Mouse (Mus musculus) CH12.LX (cell line): ENCODE measurements around the gene Sh2d4b. TPM values are rescaled to one million over a fixed set of nuclear protein-coding genes. Genes with fewer than 3 reads are reported as not detected.

Source experiments
- DNase-seq: peaks from one replicate; pipeline ENCODE4 v3.0.0-alpha.2; 2013; ENCODE audit errors: extremely low read depth
- H3K27ac ChIP-seq: 2 replicates; pipeline ENCODE4 v1.5.1; 2012; ENCODE audit warnings: low read depth, mild to moderate bottlenecking, control low read depth, moderate library complexity; ENCODE audit not compliant: insufficient read depth
- H3K27me3 ChIP-seq: replicated peaks from 2 replicates; pipeline ENCODE3; 2012; ENCODE audit warnings: inconsistent platforms
- H3K36me3 ChIP-seq, 2 experiments: replicated peaks in 1 of 2; 2 replicates each; pipeline versions ENCODE3 to v1.6.1; 2012; ENCODE audit warnings: inconsistent platforms in 1 of 2, low read length in 1 of 2, mild to moderate bottlenecking in 1 of 2, mixed read lengths in 1 of 2, moderate library complexity in 1 of 2; ENCODE audit not compliant: control insufficient read depth in 1 of 2, insufficient read depth in 1 of 2
- H3K4me1 ChIP-seq, 2 experiments: 2 replicates each; pipeline ENCODE4 v1.6.1; 2012; ENCODE audit warnings: inconsistent platforms in 1 of 2, moderate library complexity in 1 of 2; ENCODE audit not compliant: insufficient read depth in 2 of 2, control insufficient read depth in 1 of 2
- H3K4me2 ChIP-seq: 2 replicates; pipeline ENCODE4 v1.6.1; 2012; ENCODE audit warnings: low read depth, mild to moderate bottlenecking, control low read depth; ENCODE audit not compliant: poor library complexity, insufficient read depth, severe bottlenecking
- H3K4me3 ChIP-seq, 3 experiments: fragments of 150-350 bp in 1 of 3; sonication (generic) in 1 of 3; replicated peaks in 1 of 3; 2 replicates each; pipeline versions ENCODE3 to v1.5.1; 2011 to 2012; ENCODE audit warnings: low read depth in 2 of 3, low read length in 2 of 3, mild to moderate bottlenecking in 2 of 3, moderate library complexity in 2 of 3, control low read depth in 1 of 3, improper control_type of control experiment in 1 of 3, inconsistent platforms in 1 of 3, mixed read lengths in 1 of 3; ENCODE audit not compliant: poor library complexity in 1 of 3
- H3K79me2 ChIP-seq: replicated peaks from 2 replicates; pipeline ENCODE4 v1.6.1; 2012; ENCODE audit warnings: mild to moderate bottlenecking, moderate library complexity; ENCODE audit not compliant: control insufficient read depth, poor library complexity, insufficient read depth, severe bottlenecking; ENCODE audit errors: extremely low read depth
- H3K9ac ChIP-seq: 2 replicates; pipeline ENCODE4 v1.6.1; 2012; ENCODE audit warnings: low read depth, mild to moderate bottlenecking, control low read depth, moderate library complexity; ENCODE audit not compliant: insufficient read depth
- H3K9me3 ChIP-seq: replicated peaks from 2 replicates; pipeline ENCODE3; 2012; ENCODE audit warnings: low read length, inconsistent platforms, mixed read lengths
- CHD1 ChIP-seq: IDR thresholded peaks from 2 replicates; pipeline ENCODE4 v1.6.1; 2012; ENCODE audit warnings: low read depth, low read length, improper control_type of control experiment, inconsistent platforms
- CTCF ChIP-seq, 2 experiments: IDR thresholded peaks in 1 of 2; conservative IDR thresholded peaks in 1 of 2; 2 replicates each; pipeline ENCODE4 v1.5.1; 2011 to 2012; ENCODE audit warnings: low read depth in 2 of 2, low read length in 2 of 2, improper control_type of control experiment in 1 of 2, inconsistent platforms in 1 of 2, mild to moderate bottlenecking in 1 of 2, moderate library complexity in 1 of 2
- ELF1 ChIP-seq: IDR thresholded peaks from 2 replicates; pipeline ENCODE4 v1.6.1; 2014; ENCODE audit warnings: low read depth, mild to moderate bottlenecking, inconsistent platforms, low read length, improper control_type of control experiment
- EP300 ChIP-seq: IDR thresholded peaks from 2 replicates; pipeline ENCODE4 v1.6.1; 2011; ENCODE audit warnings: low read length, improper control_type of control experiment
- GABPA ChIP-seq: IDR thresholded peaks from 2 replicates; pipeline ENCODE4 v1.6.1; 2012; ENCODE audit warnings: low read depth, low read length, improper control_type of control experiment, inconsistent platforms; ENCODE audit not compliant: insufficient replicate concordance
- JUN ChIP-seq: IDR thresholded peaks from 2 replicates; pipeline ENCODE4 v1.6.1; 2011; ENCODE audit warnings: low read depth, mild to moderate bottlenecking, low read length, improper control_type of control experiment, moderate library complexity; ENCODE audit not compliant: insufficient read depth
- JUND ChIP-seq: conservative IDR thresholded peaks from 2 replicates; pipeline ENCODE4 v1.6.1; 2011; ENCODE audit warnings: low read depth, low read length, improper control_type of control experiment
- MAX ChIP-seq: IDR thresholded peaks from 2 replicates; pipeline ENCODE4 v1.6.1; 2011; ENCODE audit warnings: low read length, improper control_type of control experiment
- NELFE ChIP-seq: IDR thresholded peaks from 2 replicates; pipeline ENCODE4 v1.6.1; 2011; ENCODE audit warnings: low read depth, low read length, improper control_type of control experiment
- NRF1 ChIP-seq: IDR thresholded peaks from 2 replicates; pipeline ENCODE4 v1.6.1; 2014; ENCODE audit warnings: low read depth, mild to moderate bottlenecking, inconsistent platforms, low read length, improper control_type of control experiment, moderate library complexity
- PAX5 ChIP-seq: IDR thresholded peaks from 2 replicates; pipeline ENCODE4 v1.6.1; 2012; ENCODE audit warnings: low read length, inconsistent platforms, mixed read lengths
- POLR2AphosphoS2 ChIP-seq: IDR thresholded peaks from 2 replicates; pipeline ENCODE4 v1.6.1; 2011; ENCODE audit warnings: low read depth, low read length, improper control_type of control experiment
- RAD21 ChIP-seq: IDR thresholded peaks from 2 replicates; pipeline ENCODE4 v1.6.1; 2011; ENCODE audit warnings: low read depth, mild to moderate bottlenecking, low read length, improper control_type of control experiment, moderate library complexity
- RCOR1 ChIP-seq: conservative IDR thresholded peaks from 2 replicates; pipeline ENCODE4 v1.6.1; 2012; ENCODE audit warnings: low read depth, mild to moderate bottlenecking, inconsistent platforms, low read length, improper control_type of control experiment
- SMC3 ChIP-seq: IDR thresholded peaks from 2 replicates; pipeline ENCODE4 v1.6.1; 2011; ENCODE audit warnings: low read depth, low read length, improper control_type of control experiment
- TCF12 ChIP-seq: IDR thresholded peaks from 2 replicates; pipeline ENCODE4 v1.6.1; 2014; ENCODE audit warnings: low read depth, mild to moderate bottlenecking, inconsistent platforms, low read length, improper control_type of control experiment
- USF1 ChIP-seq: IDR thresholded peaks from 2 replicates; pipeline ENCODE4 v1.6.1; 2014; ENCODE audit warnings: low read depth, mild to moderate bottlenecking, inconsistent platforms, low read length, improper control_type of control experiment
- ZC3H11A ChIP-seq: IDR thresholded peaks from 2 replicates; pipeline ENCODE4 v1.6.1; 2012; ENCODE audit warnings: low read depth, mild to moderate bottlenecking, inconsistent platforms, low read length, improper control_type of control experiment
- ZNF384 ChIP-seq: IDR thresholded peaks from 2 replicates; pipeline ENCODE4 v1.6.1; 2012; ENCODE audit warnings: low read depth, low read length, improper control_type of control experiment, inconsistent platforms
- dilution Hi-C: fragments of 300-500 bp; cut with MboI; formaldehyde crosslinking; loops from 2 replicates; pipeline ENCODE4 v1.14.3; 2020; ENCODE audit warnings: low sequenced_read_pairs; ENCODE audit not compliant: extremely low pct_unique_long_range_greater_than_20kb, extremely low pct_ligation_motif_present
- in situ Hi-C: fragments of 300-500 bp; cut with MboI; formaldehyde crosslinking; loops from 3 replicates; pipeline ENCODE4 v1.14.3; 2019; ENCODE audit warnings: low sequenced_read_pairs, low pct_ligation_motif_present, low pct_unique_long_range_greater_than_20kb, mixed read lengths
- polyA plus RNA-seq: library from polyadenylated mRNA; unstranded; fragments of >175 nt; gene quantifications from 2 replicates; pipeline ENCODE4 v1.2.1, GENCODE M21; 2012; ENCODE audit warnings: low read depth; ENCODE audit not compliant: insufficient read length
- total RNA-seq, 2 experiments: library from RNA; depleted of rRNA; stranded (reverse); fragments of 300-350 nt in 1 of 2; fragments of >200 nt in 1 of 2; gene quantifications; 2 replicates each; pipeline ENCODE4 v1.2.3; 2012 to 2014

Gene Sh2d4b
- total and polyA plus RNA-seq, 3 experiments: 0.04 to 0.17 TPM; not detected in 1

DNA sequence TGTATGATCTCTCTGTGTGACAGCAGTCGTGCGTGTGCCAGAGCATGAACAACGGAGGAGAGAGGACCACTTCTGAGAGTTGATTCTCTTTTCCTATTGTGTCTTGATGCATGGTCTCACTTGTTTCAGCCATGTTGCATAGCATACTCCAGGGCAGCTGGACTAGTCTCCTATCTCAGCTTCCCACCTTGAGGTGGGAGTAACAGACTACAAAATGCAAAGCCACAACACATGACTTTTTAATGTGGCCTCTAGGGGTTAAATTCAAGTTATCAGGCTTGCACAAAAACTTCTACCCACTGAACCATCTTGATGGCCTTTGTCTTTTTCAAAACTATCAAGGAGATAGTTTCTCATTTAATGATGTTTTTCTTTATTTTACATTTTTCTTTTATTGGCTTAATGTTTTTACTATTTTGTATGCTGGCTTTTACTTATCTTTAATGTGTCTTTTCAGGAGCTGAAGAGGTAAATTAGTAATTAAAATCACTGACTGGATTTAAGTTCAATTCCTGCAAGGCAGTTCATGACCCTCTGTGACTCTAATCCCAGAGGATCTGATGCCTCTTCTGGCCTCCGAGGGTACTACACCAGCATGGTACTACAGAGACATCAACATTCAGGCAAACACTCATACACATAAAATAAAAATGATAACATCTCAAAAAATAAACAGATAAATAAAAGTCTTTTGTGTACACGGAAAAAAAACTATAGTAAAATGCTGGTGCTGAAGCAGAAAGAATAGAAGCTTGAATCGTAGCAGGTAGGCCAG lies 6.5 kb downstream of the Sh2d4b start:
- Histone ChIP-seq H3K36me3 (no peaks in the 10 kb centered on the region), H3K4me1 (no peaks in the 10 kb centered on the region), H3K4me2 (no peak overlapping the region), H3K9ac (no peak overlapping the region), H3K4me3 (no peak overlapping the region), H3K79me2 (no peaks in the 10 kb centered on the region), H3K9me3 (no peaks in the 10 kb centered on the region), H3K27ac (no peak overlapping the region), H3K27me3 (no peaks in the 10 kb centered on the region)
- no peak for TF ChIP-seq RCOR1
- TF ChIP-seq ZNF384: no peak
- TF ChIP-seq GABPA: no peak
- TF ChIP-seq SMC3: peak; percentile 40
- TF ChIP-seq ELF1: no peak
- peak; percentile 35 for TF ChIP-seq RAD21
- peak; percentile 61 to 80 for TF ChIP-seq CTCF (conservative IDR thresholded peaks at IDR 0.05 in 1 of 2, IDR thresholded peaks at IDR 0.05 in 1 of 2; ENCODE audit: low read depth in 2 of 2, low read length in 2 of 2)
- no peak for TF ChIP-seq ZC3H11A
- DNase-seq: peak; percentile 27
- in situ Hi-C loops: no loop called here
- dilution Hi-C loops: no loop called here

DNA sequence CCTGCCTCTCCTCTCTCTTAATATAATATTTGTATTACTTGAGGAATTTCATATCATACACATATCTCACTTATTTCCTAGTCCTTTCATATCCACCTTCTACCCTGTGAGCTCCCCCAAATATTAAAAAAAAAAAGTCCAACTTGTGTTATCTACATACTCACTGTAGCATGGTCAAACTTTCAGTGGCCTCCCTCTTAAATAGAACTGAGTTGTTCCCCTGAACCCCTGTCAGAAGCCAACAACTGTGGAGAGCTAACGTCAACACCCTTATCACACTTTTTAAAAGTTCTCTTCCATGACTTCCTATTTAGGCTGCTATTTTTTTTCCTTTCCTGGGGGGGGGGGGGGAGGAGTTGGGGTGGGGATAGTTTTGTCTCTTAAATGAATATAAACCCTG lies 7.3 kb downstream of the Sh2d4b start:
- H3K27ac ChIP-seq: no peak overlapping the region
- no peak overlapping the region for H3K4me2 ChIP-seq
- TF ChIP-seq ELF1 (no peak), RAD21 (no peak), TCF12 (no peak), POLR2AphosphoS2 (no peak), PAX5 (no peak), CHD1 (no peak), JUND (no peak), JUN (no peak), ZC3H11A (no peak), USF1 (no peak), NRF1 (no peak), MAX (no peak), NELFE (no peak), EP300 (no peak), SMC3 (no peak)
- TF ChIP-seq, all 38 proteins: peak for 0
- in situ Hi-C loops: no loop called here
- Histone ChIP-seq H3K4me3 (no peak overlapping the region), H3K79me2 (no peaks in the 10 kb centered on the region), H3K4me1 (no peaks in the 10 kb centered on the region), H3K9me3 (no peaks in the 10 kb centered on the region), H3K9ac (no peak overlapping the region), H3K36me3 (no peaks in the 10 kb centered on the region), H3K27me3 (no peaks in the 10 kb centered on the region)
- DNase-seq: no peak
- dilution Hi-C loops: no loop called here
